Mouse (Mus musculus): Measurements from ENCODE around the gene Epor.

DNA sequence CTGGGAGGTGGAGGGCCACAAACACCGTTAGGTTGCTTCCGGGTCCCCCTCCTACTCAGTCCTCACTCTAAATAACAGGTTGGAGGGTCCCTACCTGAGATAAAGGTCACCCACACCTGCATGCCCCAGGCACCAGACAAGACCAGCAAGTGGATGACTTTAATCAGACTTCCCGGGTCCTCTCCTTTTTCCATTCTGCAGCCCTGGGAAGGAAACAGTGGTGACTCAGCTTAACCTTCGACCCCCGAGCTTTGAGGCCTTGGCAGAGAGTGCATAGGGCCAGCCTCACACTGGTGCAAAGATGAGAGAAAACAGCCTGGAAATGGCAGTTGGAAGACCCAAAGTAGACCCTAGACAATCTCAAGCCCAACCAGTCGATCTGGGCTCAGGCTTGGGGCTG is 37.2 kb downstream of the Epor start:
- TF ChIP-seq TAL1 (IDR thresholded peaks at IDR 0.05; ENCODE audit: low read length) (no peak), GATA1 (IDR thresholded peaks at IDR 0.05; ENCODE audit: low read length) (no peak)

Data from erythroblast, embryonic 14.5 days (primary cell).